12 mouse cellular contexts compared by ENCODE assay signal in genomic region chr11:65365751-65366559, GRCm38 (mm10).
DNase-seq lines count a peak whose midpoint lies in the region; ATAC-seq lines count a peak whose summit lies in the region.
"Had no signal": no experiment of that assay in that cellular context is flagged by ENCODE, and none has a peak within 500 bp of the region (broad histone marks: within the 10 kb centered on the region; RNA-seq: fewer than 3 reads in every experiment).

No protein-coding gene starts in this region.

- H3K4me2 ChIP-seq in heart, embryonic 12.5 days, result peak overlapping the region; percentile 55
- H3K4me2 ChIP-seq: hindbrain, embryonic 13.5 days had no signal

- H3K9me3 ChIP-seq in heart, embryonic 12.5 days (replicated peaks), result no peaks in the 10 kb centered on the region
- H3K9me3 ChIP-seq: hindbrain, embryonic 13.5 days had no signal

- peak; percentile 66 for ATAC-seq in heart, embryonic 12.5 days (ENCODE audit: insufficient number of reproducible peaks, low FRiP score)
- ATAC-seq: midbrain, embryonic 16.5 days had no signal

- no peaks in the 10 kb centered on the region for H3K27me3 ChIP-seq in heart, embryonic 12.5 days (replicated peaks)
- H3K27me3 ChIP-seq: hindbrain, embryonic 13.5 days had no signal

- DNase-seq in frontal cortex, postnatal 36 days (ENCODE audit: low spot score in 2 of 2), result peak; percentile 30 to 54
- DNase-seq in frontal cortex, postnatal 14 days (ENCODE audit: low spot score in 2 of 2), result no peak
- peak; percentile 36 to 46 for DNase-seq in right cerebral cortex, adult 2 months (ENCODE audit: low spot score in 2 of 2)
- no peak for DNase-seq in right cerebral cortex, postnatal 25 days
- peak; percentile 21 for DNase-seq in telencephalon, adult 2 months (ENCODE audit: low read depth, low spot score)
- DNase-seq in kidney, postnatal 25 days, result no peak
- no peak for DNase-seq in layer of hippocampus, adult 9-10 months (ENCODE audit: low spot score)
- DNase-seq: gastrocnemius, postnatal 10 days; liver had no signal

- no peaks in the 10 kb centered on the region for H3K36me3 ChIP-seq in heart, embryonic 12.5 days
- H3K36me3 ChIP-seq: hindbrain, embryonic 13.5 days had no signal

- H3K27ac ChIP-seq in heart, embryonic 12.5 days (ENCODE audit: poor library complexity, severe bottlenecking), result peak overlapping the region; percentile 93
- H3K27ac ChIP-seq: hindbrain, embryonic 13.5 days had no signal

- WGBS in heart, embryonic 12.5 days, result 20% methylated on average over 12 of the region's 12 CpGs

- peaks cover 39% of the 10 kb centered on the region for H3K4me1 ChIP-seq in heart, embryonic 12.5 days (replicated peaks)
- H3K4me1 ChIP-seq: hindbrain, embryonic 13.5 days had no signal

- H3K4me3 ChIP-seq in heart, embryonic 12.5 days, result peak overlapping the region; percentile 23; the same call in 1 of the 2 replicates
- H3K4me3 ChIP-seq: hindbrain, embryonic 13.5 days had no signal

- H3K9ac ChIP-seq in heart, embryonic 12.5 days, result peak overlapping the region; percentile 60; the same call in 1 of the 2 replicates
- H3K9ac ChIP-seq: hindbrain, embryonic 13.5 days had no signal

Comparison
In these comparisons a context has a peak if more than half of its experiments do, and no peak if none do; other contexts are left out.
1. DNase-seq: peak in frontal cortex, postnatal 36 days (2 of 2), right cerebral cortex, adult 2 months (2 of 2) and telencephalon, adult 2 months (single experiment); none in frontal cortex, postnatal 14 days (0 of 2), right cerebral cortex, postnatal 25 days (single experiment), kidney, postnatal 25 days (0 of 2) and layer of hippocampus, adult 9-10 months (single experiment).